Comparison of ENCODE assay signal across 19 mouse cellular contexts in genomic region chr6:52242801-52243332, GRCm38 (mm10). TPM values are rescaled to one million over a fixed set of nuclear protein-coding genes. Genes with fewer than 3 reads are reported as not detected.
DNase-seq lines count a peak whose midpoint lies in the region; ATAC-seq lines count a peak whose summit lies in the region.
"Had no signal": no experiment of that assay in that cellular context is flagged by ENCODE, and none has a peak within 500 bp of the region (broad histone marks: within the 10 kb centered on the region; RNA-seq: fewer than 3 reads in every experiment).

No protein-coding gene starts in this region.

- ATAC-seq in intestine, embryonic 15.5 days: no peak
- no peak for ATAC-seq in intestine, embryonic 16.5 days
- no peak for ATAC-seq in neural tube, embryonic 12.5 days (ENCODE audit: low FRiP score, low read depth)
- ATAC-seq: inflammation-experienced regulatory T-cells, adult 6 months had no signal

- no peak overlapping the region for H3K27ac ChIP-seq in intestine, embryonic 15.5 days
- no peak overlapping the region for H3K27ac ChIP-seq in intestine, embryonic 16.5 days (ENCODE audit: low read length)
- no peak overlapping the region for H3K27ac ChIP-seq in neural tube, embryonic 12.5 days
- H3K27ac ChIP-seq: embryonic facial prominence, embryonic 12.5 days; heart, embryonic 15.5 days; liver, embryonic 15.5 days; midbrain, embryonic 10.5 days had no signal

- H3K9me3 ChIP-seq in intestine, embryonic 15.5 days: no peaks in the 10 kb centered on the region
- no peaks in the 10 kb centered on the region for H3K9me3 ChIP-seq in intestine, embryonic 16.5 days (ENCODE audit: control insufficient read depth, low read length)
- no peaks in the 10 kb centered on the region for H3K9me3 ChIP-seq in neural tube, embryonic 12.5 days
- H3K9me3 ChIP-seq: embryonic facial prominence, embryonic 12.5 days; G1E; heart, embryonic 15.5 days; liver, embryonic 15.5 days; midbrain, embryonic 10.5 days had no signal

- H3K27me3 ChIP-seq in intestine, embryonic 15.5 days (replicated peaks): peaks cover 87% of the 10 kb centered on the region
- peaks cover 72% of the 10 kb centered on the region for H3K27me3 ChIP-seq in intestine, embryonic 16.5 days (replicated peaks; ENCODE audit: control insufficient read depth, insufficient read depth, low read length)
- peaks cover 75% of the 10 kb centered on the region for H3K27me3 ChIP-seq in neural tube, embryonic 12.5 days (replicated peaks)

- no peaks in the 10 kb centered on the region for H3K36me3 ChIP-seq in intestine, embryonic 15.5 days
- H3K36me3 ChIP-seq in intestine, embryonic 16.5 days (ENCODE audit: control insufficient read depth, insufficient read depth, low read length): no peaks in the 10 kb centered on the region
- H3K36me3 ChIP-seq in neural tube, embryonic 12.5 days: no peaks in the 10 kb centered on the region
- H3K36me3 ChIP-seq: embryonic facial prominence, embryonic 12.5 days; G1E; heart, embryonic 15.5 days; liver, embryonic 15.5 days; midbrain, embryonic 10.5 days had no signal

- 13% methylated on average over 4 of the region's 4 CpGs for WGBS in intestine, embryonic 15.5 days
- 13% methylated on average over 4 of the region's 4 CpGs for WGBS in intestine, embryonic 16.5 days
- WGBS in neural tube, embryonic 12.5 days: 6% methylated on average over 4 of the region's 4 CpGs

- H3K4me3 ChIP-seq in intestine, embryonic 15.5 days (replicated peaks): no peak overlapping the region
- H3K4me3 ChIP-seq in intestine, embryonic 16.5 days (ENCODE audit: low read length): no peak overlapping the region
- H3K4me3 ChIP-seq in neural tube, embryonic 12.5 days: peak overlapping the region; percentile 39; the same call in 1 of the 2 replicates
- H3K4me3 ChIP-seq: embryonic facial prominence, embryonic 12.5 days; heart, embryonic 15.5 days; liver, embryonic 15.5 days; midbrain, embryonic 10.5 days had no signal

- no peak overlapping the region for H3K9ac ChIP-seq in intestine, embryonic 15.5 days
- no peak overlapping the region for H3K9ac ChIP-seq in intestine, embryonic 16.5 days (ENCODE audit: low read depth, low read length)
- peak overlapping the region; percentile 64 for H3K9ac ChIP-seq in neural tube, embryonic 12.5 days
- H3K9ac ChIP-seq: embryonic facial prominence, embryonic 12.5 days; heart, embryonic 15.5 days; liver, embryonic 15.5 days had no signal

- H3K4me1 ChIP-seq in intestine, embryonic 15.5 days (replicated peaks): peaks cover 22% of the 10 kb centered on the region; the same call in 1 of the 2 replicates
- H3K4me1 ChIP-seq in intestine, embryonic 16.5 days (ENCODE audit: control insufficient read depth, insufficient read depth, low read length): peaks cover 2% of the 10 kb centered on the region; the same call in 1 of the 2 replicates
- H3K4me1 ChIP-seq in neural tube, embryonic 12.5 days: 0 out of 2 replicates have a peak, but pooled peaks cover 9% of the 10 kb centered on the region
- H3K4me1 ChIP-seq: liver, embryonic 15.5 days had no signal

- peak; percentile 38 for DNase-seq in R1 (ENCODE audit: low read depth, low spot score)
- peak; percentile 21 for DNase-seq in kidney, postnatal 14 days
- DNase-seq in ovary, postnatal 14 days (ENCODE audit: low spot score): no peak
- DNase-seq in ovary, adult 18-20 months (ENCODE audit: low spot score): no peak
- DNase-seq in cerebellum, postnatal 4 days (ENCODE audit: low spot score in 2 of 2): no peak
- DNase-seq: cerebellum, postnatal 14 days; lung, postnatal 36 days; right cerebral cortex, postnatal 4 days; thymus, adult 18-20 months had no signal

- peak overlapping the region; percentile 15; the same call in 1 of the 2 replicates for H3K4me2 ChIP-seq in intestine, embryonic 15.5 days (replicated peaks)
- H3K4me2 ChIP-seq in intestine, embryonic 16.5 days (ENCODE audit: low read depth, low read length): no peak overlapping the region
- H3K4me2 ChIP-seq in neural tube, embryonic 12.5 days (replicated peaks): peak overlapping the region; percentile 58
- H3K4me2 ChIP-seq: embryonic facial prominence, embryonic 12.5 days; heart, embryonic 15.5 days; liver, embryonic 15.5 days had no signal

RNA-seq across cellular contexts. Expression of gene Hoxa10, which starts 2.2 kb away (rescaled TPM):
- polyA plus RNA-seq in intestine, embryonic 15.5 days (2015; fragmentation: Nextera tagmentation; extraction: Ambion mirVana): 11.4 and 20.2 TPM in 2 replicates
- polyA plus RNA-seq in intestine, embryonic 16.5 days (2015; fragmentation: Nextera tagmentation; extraction: Ambion mirVana): 8.6 and 10.0 TPM in 2 replicates
- 108 and 119 TPM in 2 replicates for polyA plus RNA-seq in neural tube, embryonic 12.5 days (2016; fragmentation: Nextera tagmentation; extraction: Ambion mirVana)
- polyA plus RNA-seq: G1E; hindbrain, embryonic 11.5 days; inflammation-experienced regulatory T-cells, adult 6 months had no signal

RNA-seq across cellular contexts. Expression of gene Hoxa11, which starts 2.7 kb away (rescaled TPM):
- 2.0 and 3.3 TPM in 2 replicates for polyA plus RNA-seq in intestine, embryonic 15.5 days (2015; fragmentation: Nextera tagmentation; extraction: Ambion mirVana)
- polyA plus RNA-seq in intestine, embryonic 16.5 days (2015; fragmentation: Nextera tagmentation; extraction: Ambion mirVana): 1.4 and 1.9 TPM in 2 replicates
- 10.8 and 13.4 TPM in 2 replicates for polyA plus RNA-seq in neural tube, embryonic 12.5 days (2016; fragmentation: Nextera tagmentation; extraction: Ambion mirVana)
- polyA plus RNA-seq: G1E; heart, embryonic 15.5 days; hindbrain, embryonic 11.5 days; inflammation-experienced regulatory T-cells, adult 6 months; liver, embryonic 15.5 days; midbrain, embryonic 10.5 days had no signal

RNA-seq across cellular contexts. Expression of gene Hoxa9, which starts 12.0 kb away (rescaled TPM):
- polyA plus RNA-seq in intestine, embryonic 15.5 days (2015; fragmentation: Nextera tagmentation; extraction: Ambion mirVana): 5.3 and 6.3 TPM in 2 replicates
- polyA plus RNA-seq in intestine, embryonic 16.5 days (2015; fragmentation: Nextera tagmentation; extraction: Ambion mirVana): 3.0 and 3.2 TPM in 2 replicates
- polyA plus RNA-seq in neural tube, embryonic 12.5 days (2016; fragmentation: Nextera tagmentation; extraction: Ambion mirVana): 124 and 131 TPM in 2 replicates
- polyA plus RNA-seq: embryonic facial prominence, embryonic 12.5 days; G1E; midbrain, embryonic 10.5 days had no signal

RNA-seq across cellular contexts. Expression of gene Hoxa13, which starts 17.8 kb away (rescaled TPM):
- polyA plus RNA-seq in intestine, embryonic 15.5 days (2015; fragmentation: Nextera tagmentation; extraction: Ambion mirVana): 0.59 and 0.61 TPM in 2 replicates
- polyA plus RNA-seq in intestine, embryonic 16.5 days (2015; fragmentation: Nextera tagmentation; extraction: Ambion mirVana): 0.24 and 0.45 TPM in 2 replicates
- 0.10 and 1.3 TPM in 2 replicates for polyA plus RNA-seq in neural tube, embryonic 12.5 days (2016; fragmentation: Nextera tagmentation; extraction: Ambion mirVana)
- polyA plus RNA-seq: embryonic facial prominence, embryonic 12.5 days; G1E; heart, embryonic 15.5 days; hindbrain, embryonic 11.5 days; inflammation-experienced regulatory T-cells, adult 6 months; liver, embryonic 15.5 days; midbrain, embryonic 10.5 days had no signal

RNA-seq across cellular contexts. Expression of gene Hoxa7, which starts 21.2 kb away (rescaled TPM):
- 7.5 and 9.4 TPM in 2 replicates for polyA plus RNA-seq in intestine, embryonic 15.5 days (2015; fragmentation: Nextera tagmentation; extraction: Ambion mirVana)
- polyA plus RNA-seq in intestine, embryonic 16.5 days (2015; fragmentation: Nextera tagmentation; extraction: Ambion mirVana): 6.0 and 8.2 TPM in 2 replicates
- polyA plus RNA-seq in neural tube, embryonic 12.5 days (2016; fragmentation: Nextera tagmentation; extraction: Ambion mirVana): 81.2 and 102 TPM in 2 replicates
- polyA plus RNA-seq: inflammation-experienced regulatory T-cells, adult 6 months; midbrain, embryonic 10.5 days had no signal

Comparison
In these comparisons a context has a peak if more than half of its experiments do, and no peak if none do; other contexts are left out.
1. DNase-seq: peak in R1 (single experiment) and kidney, postnatal 14 days (single experiment); none in ovary, postnatal 14 days (single experiment), ovary, adult 18-20 months (single experiment) and cerebellum, postnatal 4 days (0 of 2).
2. RNA of gene Hoxa9, which starts 12.0 kb away (polyA plus RNA-seq): 124 to 131 TPM in neural tube, embryonic 12.5 days; 5.3 to 6.3 TPM in intestine, embryonic 15.5 days and 3.0 to 3.2 TPM in intestine, embryonic 16.5 days; every median in the first group is over 10 times any median in the second.